Mouse (Mus musculus): ENCODE results near the gene Pdlim4. TPM values are rescaled to one million over a fixed set of nuclear protein-coding genes. Genes with fewer than 3 reads are reported as not detected.
A peak's percentile ranks its signal among the peaks of the same experiment; 100 is the strongest.

Gene Pdlim4
- polyA plus RNA-seq, 1 experiment from 2014 or later: 52.1 TPM

DNA sequence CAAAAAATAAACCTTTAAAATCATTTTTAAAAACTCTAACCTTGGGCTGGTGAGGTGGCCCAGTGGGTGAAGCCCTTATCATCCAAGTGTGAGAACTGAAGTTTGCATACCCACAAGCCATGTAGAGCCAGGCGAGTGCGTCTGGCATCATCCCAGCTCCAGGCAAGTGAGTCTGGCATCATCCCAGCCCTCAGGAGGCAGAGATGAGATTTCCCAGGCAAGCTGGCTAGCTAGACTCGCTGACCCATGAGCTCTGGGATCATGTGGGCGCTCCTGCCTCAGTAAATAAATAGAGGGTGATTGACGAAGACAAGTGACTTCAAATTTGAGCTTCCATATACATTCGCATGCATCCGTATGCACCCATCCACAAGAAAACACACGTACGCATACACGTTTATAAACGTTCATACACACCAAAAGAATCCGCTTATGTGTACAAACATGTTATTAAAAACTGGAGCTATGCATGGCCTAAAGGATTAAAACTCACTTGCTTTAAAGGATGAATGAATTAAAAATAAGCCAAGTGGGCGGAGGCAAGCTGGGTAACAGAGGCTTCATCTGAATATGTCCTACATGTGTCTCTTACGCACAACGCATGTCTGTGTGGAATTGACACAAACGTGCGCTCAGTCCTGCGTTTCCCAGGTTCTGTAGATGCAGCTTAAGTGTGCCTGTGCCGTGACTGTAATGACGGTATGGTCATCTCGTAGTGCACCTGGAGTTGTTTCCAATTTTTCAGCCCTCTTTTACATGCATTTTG lies 43.3 kb upstream of the Pdlim4 start:
- Histone ChIP-seq H3K4me1 (ENCODE audit: control insufficient read depth, insufficient read depth, low read length) (peaks cover 19% of the 10 kb centered on the region; the same call in 1 of the 2 replicates), H3K4me3 (ENCODE audit: low read length) (no peak overlapping the region), H3K27ac (ENCODE audit: low read depth, low read length) (peak overlapping the region; percentile 10; the same call in 1 of the 2 replicates), H3K9ac (ENCODE audit: low read depth, low read length) (peak overlapping the region; percentile 7; the same call in 1 of the 2 replicates), H3K27me3 (ENCODE audit: control insufficient read depth, insufficient read depth, low read length) (no peaks in the 10 kb centered on the region), H3K9me3 (ENCODE audit: control insufficient read depth, low read length) (no peaks in the 10 kb centered on the region), H3K4me2 (replicated peaks; ENCODE audit: low read depth, low read length) (peak overlapping the region; percentile 29; the same call in 1 of the 2 replicates), H3K36me3 (ENCODE audit: control insufficient read depth, insufficient read depth, low read length) (no peaks in the 10 kb centered on the region; the same call in 1 of the 2 replicates)
- no peak; the same call in 1 of the 2 replicates for ATAC-seq (ENCODE audit: low FRiP score, low TSS enrichment)
- 74% methylated on average over 21 of the region's 21 CpGs for WGBS

DNA sequence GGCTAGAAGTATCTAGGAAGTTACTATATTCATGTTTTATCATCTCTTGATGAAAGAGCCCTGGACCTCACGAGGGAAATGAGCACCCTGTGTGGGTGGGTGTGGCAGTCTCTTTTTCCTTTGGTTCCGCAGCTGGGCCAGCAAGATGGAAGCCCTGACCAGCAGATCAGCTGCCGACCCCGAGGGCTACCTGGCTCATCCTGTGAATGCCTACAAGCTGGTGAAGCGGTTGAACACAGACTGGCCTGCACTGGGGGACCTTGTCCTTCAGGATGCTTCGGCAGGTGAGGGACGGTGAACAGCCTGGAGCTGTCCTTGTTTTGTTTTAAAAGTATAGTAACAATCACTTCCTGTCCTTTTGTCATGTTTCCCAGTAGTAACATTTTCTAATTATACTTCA lies 42.5 kb upstream of the Pdlim4 start:
- Histone ChIP-seq H3K4me2 (replicated peaks; ENCODE audit: low read depth, low read length) (no peak overlapping the region), H3K9me3 (ENCODE audit: control insufficient read depth, low read length) (no peaks in the 10 kb centered on the region), H3K4me3 (ENCODE audit: low read length) (no peak overlapping the region), H3K4me1 (ENCODE audit: control insufficient read depth, insufficient read depth, low read length) (peaks cover 19% of the 10 kb centered on the region; the same call in 1 of the 2 replicates), H3K9ac (ENCODE audit: low read depth, low read length) (no peak overlapping the region), H3K27me3 (ENCODE audit: control insufficient read depth, insufficient read depth, low read length) (no peaks in the 10 kb centered on the region), H3K27ac (ENCODE audit: low read depth, low read length) (no peak overlapping the region), H3K36me3 (ENCODE audit: control insufficient read depth, insufficient read depth, low read length) (no peaks in the 10 kb centered on the region; the same call in 1 of the 2 replicates)
- 85% methylated on average over 7 of the region's 7 CpGs for WGBS
- ATAC-seq (ENCODE audit: low FRiP score, low TSS enrichment): no peak

DNA sequence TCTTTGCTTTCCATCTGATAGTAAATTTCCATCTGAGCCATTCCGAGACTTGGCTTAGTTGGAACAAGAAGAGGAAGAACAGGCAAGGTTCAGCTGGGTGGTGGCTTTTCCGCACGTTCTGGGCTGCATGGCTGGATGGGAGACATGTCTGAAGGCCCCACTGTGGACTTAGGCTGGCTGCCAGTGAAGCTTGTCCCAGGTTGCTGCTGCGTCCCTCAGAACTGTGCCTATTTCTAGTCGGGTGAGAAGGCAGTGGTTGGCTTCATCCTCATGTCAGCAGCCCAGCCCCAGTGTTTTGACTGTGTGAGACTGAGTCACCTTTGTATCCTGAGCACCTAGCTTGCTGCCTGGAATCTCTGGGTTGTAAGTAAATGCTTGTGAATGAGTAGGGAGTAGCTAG lies 40.1 kb upstream of the Pdlim4 start:
- no peaks in the 10 kb centered on the region for H3K9me3 ChIP-seq (ENCODE audit: control insufficient read depth, low read length)
- H3K27ac ChIP-seq (ENCODE audit: low read depth, low read length): no peak overlapping the region
- no peak for ATAC-seq (ENCODE audit: low FRiP score, low TSS enrichment)
- no peak overlapping the region for H3K4me3 ChIP-seq (ENCODE audit: low read length)
- H3K27me3 ChIP-seq (ENCODE audit: control insufficient read depth, insufficient read depth, low read length): no peaks in the 10 kb centered on the region
- H3K9ac ChIP-seq (ENCODE audit: low read depth, low read length): no peak overlapping the region
- peaks cover 14% of the 10 kb centered on the region; the same call in 1 of the 2 replicates for H3K4me1 ChIP-seq (ENCODE audit: control insufficient read depth, insufficient read depth, low read length)
- H3K4me2 ChIP-seq (replicated peaks; ENCODE audit: low read depth, low read length): no peak overlapping the region
- 79% methylated on average over 5 of the region's 5 CpGs for WGBS
- H3K36me3 ChIP-seq (ENCODE audit: control insufficient read depth, insufficient read depth, low read length): no peaks in the 10 kb centered on the region; the same call in 1 of the 2 replicates

DNA sequence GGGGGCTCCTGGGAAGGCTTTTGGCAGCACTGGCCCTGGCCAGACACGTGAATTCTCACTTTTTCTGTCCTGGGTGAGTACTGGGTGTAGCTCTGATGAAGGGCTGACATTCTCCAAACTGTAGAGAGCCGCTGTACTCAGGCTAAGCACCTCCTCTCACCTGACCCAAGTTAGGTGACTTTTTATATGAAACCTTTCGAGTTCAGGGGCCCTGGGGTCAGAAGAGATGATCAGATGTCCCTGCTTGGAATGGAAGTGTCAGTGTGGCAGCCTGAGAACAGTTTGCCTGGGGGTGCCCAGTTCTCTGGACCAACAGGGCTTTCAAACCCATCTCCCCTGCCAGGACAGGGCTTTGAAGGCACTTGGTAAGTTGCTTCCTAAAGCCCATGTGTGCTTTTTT lies 39.3 kb upstream of the Pdlim4 start:
- Histone ChIP-seq H3K27me3 (ENCODE audit: control insufficient read depth, insufficient read depth, low read length) (no peaks in the 10 kb centered on the region), H3K9ac (ENCODE audit: low read depth, low read length) (no peak overlapping the region), H3K9me3 (ENCODE audit: control insufficient read depth, low read length) (no peaks in the 10 kb centered on the region), H3K27ac (ENCODE audit: low read depth, low read length) (no peak overlapping the region), H3K4me1 (ENCODE audit: control insufficient read depth, insufficient read depth, low read length) (peaks cover 9% of the 10 kb centered on the region; the same call in 1 of the 2 replicates), H3K36me3 (ENCODE audit: control insufficient read depth, insufficient read depth, low read length) (no peaks in the 10 kb centered on the region; the same call in 1 of the 2 replicates), H3K4me2 (replicated peaks; ENCODE audit: low read depth, low read length) (no peak overlapping the region), H3K4me3 (ENCODE audit: low read length) (no peak overlapping the region)
- WGBS: 74% methylated on average over 3 of the region's 3 CpGs
- ATAC-seq (ENCODE audit: low FRiP score, low TSS enrichment): no peak

DNA sequence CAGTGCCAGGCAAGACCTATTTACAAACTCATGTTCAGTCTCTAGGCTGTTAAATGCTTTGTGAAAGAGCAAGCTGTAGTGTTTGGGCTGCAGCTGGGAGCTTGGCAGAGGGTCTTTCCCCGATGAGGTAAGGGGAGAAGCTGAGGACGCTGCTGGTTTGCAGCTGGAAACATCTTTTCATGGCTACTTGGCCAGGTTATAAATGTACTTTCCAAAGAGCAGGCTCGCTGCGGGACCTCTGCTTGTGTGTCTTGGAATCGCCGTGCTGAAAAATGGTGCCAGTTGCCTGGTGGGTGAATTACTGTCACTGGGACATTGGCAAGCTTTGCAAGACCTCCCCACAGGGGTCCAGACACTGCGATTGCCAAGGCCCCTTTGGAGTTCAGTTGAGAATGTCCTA lies 38.4 kb upstream of the Pdlim4 start:
- no peak overlapping the region for H3K4me3 ChIP-seq (ENCODE audit: low read length)

DNA sequence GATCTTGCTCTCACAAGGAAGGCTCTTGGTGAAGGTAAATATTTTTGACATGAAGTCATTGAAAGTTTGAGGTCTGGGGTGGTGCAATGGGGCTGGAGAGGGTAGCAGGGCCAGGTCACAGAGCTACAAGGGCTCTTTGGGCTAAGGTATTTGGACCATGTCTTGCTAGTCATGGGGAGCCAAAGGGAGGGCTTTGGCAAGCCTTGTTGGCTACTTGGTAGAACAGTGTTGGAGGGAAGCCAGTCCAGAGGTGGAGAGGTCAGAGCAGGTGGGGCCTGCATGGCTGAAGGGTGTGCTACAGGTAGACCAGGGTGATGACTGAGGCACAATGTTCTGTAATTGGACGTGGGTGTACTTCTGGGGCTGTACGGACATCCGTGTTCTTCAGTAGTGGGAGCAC lies 37.9 kb upstream of the Pdlim4 start:
- H3K27ac ChIP-seq (ENCODE audit: low read depth, low read length): no peak overlapping the region
- ATAC-seq (ENCODE audit: low FRiP score, low TSS enrichment): no peak
- no peaks in the 10 kb centered on the region; the same call in 1 of the 2 replicates for H3K36me3 ChIP-seq (ENCODE audit: control insufficient read depth, insufficient read depth, low read length)
- WGBS: 92% methylated on average over 3 of the region's 3 CpGs
- no peaks in the 10 kb centered on the region for H3K9me3 ChIP-seq (ENCODE audit: control insufficient read depth, low read length)
- no peak overlapping the region for H3K4me3 ChIP-seq (ENCODE audit: low read length)
- no peak overlapping the region for H3K9ac ChIP-seq (ENCODE audit: low read depth, low read length)
- peaks cover under 1% of the 10 kb centered on the region; the same call in 1 of the 2 replicates for H3K4me1 ChIP-seq (ENCODE audit: control insufficient read depth, insufficient read depth, low read length)
- no peaks in the 10 kb centered on the region for H3K27me3 ChIP-seq (ENCODE audit: control insufficient read depth, insufficient read depth, low read length)
- no peak overlapping the region for H3K4me2 ChIP-seq (replicated peaks; ENCODE audit: low read depth, low read length)

More for the DNA sequence above, 38.4 kb upstream of the Pdlim4 start:
- H3K9me3 ChIP-seq (ENCODE audit: control insufficient read depth, low read length): no peaks in the 10 kb centered on the region
- H3K36me3 ChIP-seq (ENCODE audit: control insufficient read depth, insufficient read depth, low read length): no peaks in the 10 kb centered on the region; the same call in 1 of the 2 replicates
- ATAC-seq (ENCODE audit: low FRiP score, low TSS enrichment): no peak
- H3K27ac ChIP-seq (ENCODE audit: low read depth, low read length): no peak overlapping the region
- H3K9ac ChIP-seq (ENCODE audit: low read depth, low read length): no peak overlapping the region
- H3K4me2 ChIP-seq (replicated peaks; ENCODE audit: low read depth, low read length): no peak overlapping the region
- H3K4me1 ChIP-seq (ENCODE audit: control insufficient read depth, insufficient read depth, low read length): peaks cover 3% of the 10 kb centered on the region; the same call in 1 of the 2 replicates
- H3K27me3 ChIP-seq (ENCODE audit: control insufficient read depth, insufficient read depth, low read length): no peaks in the 10 kb centered on the region
- 89% methylated on average over 7 of the region's 7 CpGs for WGBS

DNA sequence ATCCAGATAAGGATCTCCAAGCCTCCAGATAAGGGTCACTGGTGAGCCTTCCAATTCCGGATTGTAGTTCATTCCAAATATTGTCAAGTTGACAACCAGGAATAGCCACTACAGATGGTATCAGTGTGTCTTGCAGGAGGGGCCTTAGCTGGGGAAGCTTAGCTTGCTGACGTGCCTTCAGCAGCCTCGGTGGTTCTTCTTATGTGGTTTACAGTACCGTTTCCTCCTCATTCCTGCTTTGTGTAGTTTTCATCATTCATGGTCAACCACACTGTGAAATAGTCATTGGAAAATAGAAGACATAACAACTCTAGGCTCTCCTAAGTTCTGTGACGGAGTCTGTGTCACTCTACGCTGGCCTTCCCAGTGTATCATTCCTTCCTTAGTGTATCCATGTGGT lies 36.2 kb upstream of the Pdlim4 start:
- no peak overlapping the region for H3K4me3 ChIP-seq (ENCODE audit: low read length)
- H3K9ac ChIP-seq (ENCODE audit: low read depth, low read length): no peak overlapping the region
- no peak overlapping the region for H3K4me2 ChIP-seq (replicated peaks; ENCODE audit: low read depth, low read length)
- H3K27me3 ChIP-seq (ENCODE audit: control insufficient read depth, insufficient read depth, low read length): no peaks in the 10 kb centered on the region
- no peaks in the 10 kb centered on the region for H3K36me3 ChIP-seq (ENCODE audit: control insufficient read depth, insufficient read depth, low read length)
- H3K4me1 ChIP-seq (ENCODE audit: control insufficient read depth, insufficient read depth, low read length): peaks cover 9% of the 10 kb centered on the region
- no peak overlapping the region for H3K27ac ChIP-seq (ENCODE audit: low read depth, low read length)
- H3K9me3 ChIP-seq (ENCODE audit: control insufficient read depth, low read length): no peaks in the 10 kb centered on the region
- ATAC-seq (ENCODE audit: low FRiP score, low TSS enrichment): no peak
- WGBS: 90% methylated on average over 6 of the region's 6 CpGs

DNA sequence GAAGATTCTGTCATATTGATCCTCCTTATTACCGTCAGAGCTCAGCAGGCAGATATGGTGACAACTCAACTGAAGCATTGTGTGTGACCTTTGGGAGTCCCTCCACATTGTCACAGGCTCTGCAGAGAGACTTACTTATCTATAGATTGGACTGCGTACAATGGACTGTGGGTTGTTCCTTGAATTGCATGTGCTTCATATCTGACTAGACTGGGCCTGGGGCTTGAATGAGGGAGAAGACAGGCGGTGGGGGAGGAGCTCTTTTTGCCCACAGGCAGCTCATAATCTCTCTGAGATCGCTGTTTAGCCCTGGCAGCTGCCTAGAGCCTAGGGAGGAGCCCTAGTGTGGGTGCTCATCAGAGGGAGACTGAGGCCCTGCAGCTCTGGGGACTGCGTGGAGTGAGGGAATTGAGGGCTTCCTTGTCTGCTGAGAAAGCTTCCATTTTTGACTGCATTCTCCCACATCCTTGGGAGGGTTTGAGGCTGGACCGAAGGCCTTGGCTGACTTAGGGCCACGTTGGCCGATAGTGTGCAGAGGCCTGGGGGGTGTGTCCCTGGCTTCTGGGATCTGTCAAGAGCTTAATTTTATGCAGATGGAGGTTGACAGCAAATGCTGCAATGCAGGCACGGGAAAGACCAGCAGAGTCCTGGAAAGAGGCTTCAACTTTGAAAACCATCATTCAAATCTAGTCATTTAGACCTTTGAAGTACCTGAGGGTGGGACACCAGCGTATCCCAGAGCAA lies 34.1 kb upstream of the Pdlim4 start:
- Histone ChIP-seq H3K27ac (ENCODE audit: low read depth, low read length) (no peak overlapping the region), H3K9me3 (ENCODE audit: control insufficient read depth, low read length) (no peaks in the 10 kb centered on the region), H3K27me3 (ENCODE audit: control insufficient read depth, insufficient read depth, low read length) (no peaks in the 10 kb centered on the region), H3K36me3 (ENCODE audit: control insufficient read depth, insufficient read depth, low read length) (no peaks in the 10 kb centered on the region), H3K9ac (ENCODE audit: low read depth, low read length) (no peak overlapping the region), H3K4me3 (ENCODE audit: low read length) (no peak overlapping the region), H3K4me1 (ENCODE audit: control insufficient read depth, insufficient read depth, low read length) (peaks cover 9% of the 10 kb centered on the region), H3K4me2 (replicated peaks; ENCODE audit: low read depth, low read length) (no peak overlapping the region)
- 76% methylated on average over 10 of the region's 10 CpGs for WGBS
- ATAC-seq (ENCODE audit: low FRiP score, low TSS enrichment): no peak

DNA sequence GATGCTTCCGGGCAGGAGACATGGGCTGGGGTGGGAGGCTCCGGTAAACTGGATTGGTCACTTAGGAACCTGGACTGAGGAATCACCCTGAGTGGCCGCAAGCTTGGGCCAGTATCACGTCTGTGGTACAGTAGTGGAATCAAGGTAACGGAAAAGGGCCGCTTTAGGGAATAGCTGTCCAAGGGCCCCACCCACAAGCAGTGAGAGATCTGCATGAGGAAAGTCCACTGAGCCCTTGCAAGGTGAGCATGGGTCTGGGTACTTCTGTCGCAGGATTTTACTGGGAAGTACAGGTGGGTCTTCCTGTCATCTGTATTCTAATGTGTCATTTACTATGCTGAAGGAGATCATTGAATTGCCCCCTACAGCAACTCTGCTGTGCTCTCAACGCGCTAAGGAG lies 32.9 kb upstream of the Pdlim4 start:
- H3K36me3 ChIP-seq (ENCODE audit: control insufficient read depth, insufficient read depth, low read length): no peaks in the 10 kb centered on the region
- peak overlapping the region; percentile 100 for H3K4me2 ChIP-seq (replicated peaks; ENCODE audit: low read depth, low read length)
- H3K27ac ChIP-seq (ENCODE audit: low read depth, low read length): no peak overlapping the region
- no peak for ATAC-seq (ENCODE audit: low FRiP score, low TSS enrichment)
- H3K9ac ChIP-seq (ENCODE audit: low read depth, low read length): peak overlapping the region; percentile 71; the same call in 1 of the 2 replicates
- WGBS: 64% methylated on average over 9 of the region's 9 CpGs
- no peaks in the 10 kb centered on the region for H3K9me3 ChIP-seq (ENCODE audit: control insufficient read depth, low read length)
- no peaks in the 10 kb centered on the region for H3K27me3 ChIP-seq (ENCODE audit: control insufficient read depth, insufficient read depth, low read length)
- peak overlapping the region; percentile 71 for H3K4me3 ChIP-seq (ENCODE audit: low read length)
- H3K4me1 ChIP-seq (ENCODE audit: control insufficient read depth, insufficient read depth, low read length): peaks cover 9% of the 10 kb centered on the region

Measured in kidney, embryonic 14.5 days (tissue).